Mouse (Mus musculus) kidney, embryonic 15.5 days (tissue): ENCODE results near the gene Hs3st4. TPM values are rescaled to one million over a fixed set of nuclear protein-coding genes. Genes with fewer than 3 reads are reported as not detected.

Source experiments
- ATAC-seq: fragments of 200-750 bp; cut with Nextera tagmentation; replicated peaks from 2 replicates; pipeline ENCODE4 v1.8.0; 2017; ENCODE audit warnings: moderate TSS enrichment; ENCODE audit not compliant: low FRiP score
- H3K27ac ChIP-seq: fragments of 300-500 bp; sonication (generic); 2 replicates; pipeline ENCODE4 v1.5.1; 2015; ENCODE audit warnings: mild to moderate bottlenecking, inconsistent platforms
- H3K27me3 ChIP-seq: fragments of 300-500 bp; sonication (generic); 2 replicates; pipeline ENCODE4 v1.6.1; 2015; ENCODE audit warnings: inconsistent platforms
- H3K36me3 ChIP-seq: fragments of 300-500 bp; sonication (generic); 2 replicates; pipeline ENCODE4 v1.6.1; 2015; ENCODE audit warnings: inconsistent platforms
- H3K4me1 ChIP-seq: fragments of 300-500 bp; sonication (generic); 2 replicates; pipeline ENCODE4 v1.6.1; 2015; ENCODE audit warnings: inconsistent platforms
- H3K4me2 ChIP-seq: fragments of 300-500 bp; sonication (generic); 2 replicates; pipeline ENCODE4 v1.6.1; 2015; ENCODE audit warnings: moderate library complexity, mild to moderate bottlenecking, inconsistent platforms
- H3K4me3 ChIP-seq: fragments of 300-500 bp; sonication (generic); replicated peaks from 2 replicates; pipeline ENCODE4 v1.5.1; 2015; ENCODE audit warnings: mild to moderate bottlenecking, inconsistent platforms
- H3K9ac ChIP-seq: fragments of 300-500 bp; sonication (generic); 2 replicates; pipeline ENCODE4 v1.6.1; 2015; ENCODE audit warnings: mild to moderate bottlenecking, inconsistent platforms
- H3K9me3 ChIP-seq: fragments of 300-500 bp; sonication (generic); replicated peaks from 2 replicates; pipeline ENCODE4 v1.6.1; 2016; ENCODE audit warnings: inconsistent platforms
- WGBS: fragments of 180-500 bp; shearing (Covaris S2); methylation state at CpG from one replicate; pipeline ENCODE4 v1.1.7; 2015; ENCODE audit warnings: mixed read lengths; 5-methylcytosine and 5-hydroxymethylcytosine counted together
- polyA plus RNA-seq: library from polyadenylated mRNA; unstranded; fragments of >200 nt; fragmentation: Nextera tagmentation; extraction: Ambion mirVana; gene quantifications from 2 replicates; pipeline ENCODE4 v1.2.1, GENCODE M21; 2015

The Hs3st4 gene
- polyA plus RNA-seq, 1 experiment from 2014 or later = 0.09 TPM

GRCm38 (mm10) chr7:124150901-124151300 lies 168.2 kb downstream of the Hs3st4 start:
- Histone ChIP-seq H3K9ac (no peak overlapping the region), H3K4me1 (no peaks in the 10 kb centered on the region), H3K27ac (no peak overlapping the region), H3K36me3 (no peaks in the 10 kb centered on the region), H3K9me3 (no peaks in the 10 kb centered on the region), H3K4me3 (no peak overlapping the region), H3K4me2 (no peak overlapping the region), H3K27me3 (no peaks in the 10 kb centered on the region)
- 64% methylated on average over 2 of the region's 2 CpGs for WGBS
- ATAC-seq = no peak

DNA sequence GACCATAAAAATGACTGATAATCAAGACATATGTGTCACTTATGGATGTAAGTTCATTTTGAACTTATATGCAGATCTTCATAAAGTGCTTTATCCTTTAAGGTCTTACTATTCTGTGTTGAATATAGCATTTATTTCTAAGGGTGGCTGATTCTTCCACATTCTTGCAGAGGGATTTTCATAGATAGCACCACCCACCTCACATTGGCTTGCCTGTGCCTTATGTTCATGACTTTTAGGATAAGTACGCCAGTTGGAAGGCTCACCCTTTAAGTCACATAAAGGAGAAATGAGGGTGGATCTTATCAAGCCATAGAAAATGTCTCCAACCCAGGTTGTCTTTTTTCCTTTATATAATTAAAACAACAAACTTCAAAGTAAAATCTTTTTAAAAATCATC lies 180.6 kb downstream of the Hs3st4 start:
- H3K4me3 ChIP-seq = no peak overlapping the region
- H3K4me2 ChIP-seq = no peak overlapping the region
- H3K9me3 ChIP-seq = no peaks in the 10 kb centered on the region
- 97% methylated on average over 1 of the region's 1 CpGs for WGBS
- H3K27me3 ChIP-seq = no peaks in the 10 kb centered on the region
- no peak overlapping the region for H3K9ac ChIP-seq
- H3K4me1 ChIP-seq = no peaks in the 10 kb centered on the region
- ATAC-seq = no peak
- no peaks in the 10 kb centered on the region for H3K36me3 ChIP-seq
- no peak overlapping the region for H3K27ac ChIP-seq

- H3K4me3 ChIP-seq = no peak overlapping the region
- ATAC-seq = no peak
- no peaks in the 10 kb centered on the region for H3K9me3 ChIP-seq
- H3K27ac ChIP-seq = no peak overlapping the region
- no peak overlapping the region for H3K4me2 ChIP-seq
- H3K4me1 ChIP-seq = no peaks in the 10 kb centered on the region
- no peaks in the 10 kb centered on the region for H3K27me3 ChIP-seq
- no peaks in the 10 kb centered on the region for H3K36me3 ChIP-seq
- H3K9ac ChIP-seq = no peak overlapping the region
- WGBS = 51% methylated on average over 1 of the region's 1 CpGs
Observed at GRCm38 (mm10) chr7:124166229-124166628, 183.6 kb downstream of the Hs3st4 start.

DNA sequence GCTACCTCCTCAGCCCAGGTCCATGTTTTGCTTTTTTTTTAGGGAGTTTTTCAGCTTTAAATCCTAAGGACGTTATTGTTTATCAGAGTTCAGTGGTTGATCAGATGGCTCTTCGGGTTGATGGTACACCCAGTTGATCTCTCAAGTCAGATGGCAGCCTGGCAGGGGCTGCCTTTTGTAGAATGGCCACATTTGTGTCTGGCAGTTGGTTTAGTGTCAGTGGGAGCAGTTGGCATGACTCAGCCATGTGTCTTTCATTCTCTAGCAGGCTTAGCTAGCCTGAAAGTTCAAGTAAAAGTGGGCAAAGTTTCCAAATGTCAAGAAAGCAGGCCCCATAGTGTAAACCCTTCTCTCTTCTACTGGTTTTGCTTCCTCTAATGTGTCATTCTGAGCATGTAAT lies 186.1 kb downstream of the Hs3st4 start:
- ATAC-seq = no peak
- no peak overlapping the region for H3K9ac ChIP-seq
- WGBS = 86% methylated on average over 2 of the region's 2 CpGs

GRCm38 (mm10) chr7:124170001-124170400 lies 187.3 kb downstream of the Hs3st4 start:
- 81% methylated on average over 2 of the region's 2 CpGs for WGBS
- H3K27me3 ChIP-seq = no peaks in the 10 kb centered on the region
- H3K4me3 ChIP-seq = no peak overlapping the region

More for the DNA sequence above, 186.1 kb downstream of the Hs3st4 start:
- Histone ChIP-seq H3K27me3 (no peaks in the 10 kb centered on the region), H3K4me1 (no peaks in the 10 kb centered on the region), H3K9me3 (no peaks in the 10 kb centered on the region), H3K4me2 (no peak overlapping the region), H3K27ac (no peak overlapping the region), H3K36me3 (no peaks in the 10 kb centered on the region), H3K4me3 (no peak overlapping the region)

DNA sequence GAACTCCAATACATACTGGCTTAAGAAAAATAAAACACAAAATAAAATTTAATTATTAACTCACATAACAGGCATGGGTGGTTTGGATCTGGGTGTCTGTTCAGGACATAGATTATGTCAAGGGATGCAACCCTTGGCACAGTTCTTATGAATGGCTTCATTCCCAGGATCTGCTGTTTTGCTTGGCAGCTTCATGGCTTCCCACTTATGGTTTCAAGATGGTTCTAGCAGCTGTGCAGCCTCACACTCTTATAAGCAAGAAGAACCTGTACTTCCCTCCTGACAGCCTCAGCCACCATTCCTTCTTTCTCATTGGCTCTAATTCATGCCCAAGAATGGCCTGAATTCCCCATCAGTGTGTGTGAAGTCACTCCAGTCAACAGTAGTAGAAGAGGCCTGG lies 189.3 kb downstream of the Hs3st4 start:
- Histone ChIP-seq H3K27ac (no peak overlapping the region), H3K4me3 (no peak overlapping the region), H3K9ac (no peak overlapping the region), H3K36me3 (no peaks in the 10 kb centered on the region), H3K4me2 (no peak overlapping the region), H3K4me1 (no peaks in the 10 kb centered on the region), H3K27me3 (no peaks in the 10 kb centered on the region), H3K9me3 (no peaks in the 10 kb centered on the region)
- ATAC-seq = no peak

More at GRCm38 (mm10) chr7:124170001-124170400, 187.3 kb downstream of the Hs3st4 start:
- Histone ChIP-seq H3K27ac (no peak overlapping the region), H3K9ac (no peak overlapping the region), H3K4me1 (no peaks in the 10 kb centered on the region), H3K36me3 (no peaks in the 10 kb centered on the region), H3K9me3 (no peaks in the 10 kb centered on the region), H3K4me2 (no peak overlapping the region)
- no peak for ATAC-seq

DNA sequence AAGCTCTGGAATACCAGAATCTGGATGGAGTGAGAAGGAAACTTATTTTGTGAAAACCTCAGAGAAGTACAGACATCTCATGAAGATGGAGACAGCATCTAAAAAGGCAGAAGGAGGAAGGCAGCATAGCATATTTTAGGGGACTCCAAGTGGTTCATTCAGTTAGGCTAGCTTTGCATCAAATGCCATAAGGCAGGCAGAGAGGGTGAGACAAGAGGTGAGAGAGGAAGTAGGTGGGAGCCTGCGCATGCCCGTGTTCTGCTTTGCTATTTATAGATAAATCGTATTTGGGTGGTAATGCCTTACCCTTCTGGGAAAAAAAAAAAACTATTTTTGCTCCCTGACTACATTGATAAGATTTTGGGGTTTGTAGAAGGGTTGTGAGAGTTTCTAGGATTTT lies 198.3 kb downstream of the Hs3st4 start:
- H3K27ac ChIP-seq = no peak overlapping the region
- H3K4me3 ChIP-seq = no peak overlapping the region
- H3K4me2 ChIP-seq = no peak overlapping the region
- no peaks in the 10 kb centered on the region for H3K9me3 ChIP-seq
- WGBS = 88% methylated on average over 3 of the region's 3 CpGs
- H3K27me3 ChIP-seq = no peaks in the 10 kb centered on the region
- H3K9ac ChIP-seq = no peak overlapping the region
- H3K36me3 ChIP-seq = no peaks in the 10 kb centered on the region
- no peak for ATAC-seq
- no peaks in the 10 kb centered on the region for H3K4me1 ChIP-seq

GRCm38 (mm10) chr7:124184693-124185092 lies 202.0 kb downstream of the Hs3st4 start:
- 78% methylated on average over 1 of the region's 1 CpGs for WGBS
- no peak for ATAC-seq
- no peaks in the 10 kb centered on the region for H3K36me3 ChIP-seq

GRCm38 (mm10) chr7:124198811-124199570 lies 216.3 kb downstream of the Hs3st4 start:
- H3K4me1 ChIP-seq = no peaks in the 10 kb centered on the region
- no peak overlapping the region for H3K4me2 ChIP-seq
- no peak overlapping the region for H3K9ac ChIP-seq
- H3K4me3 ChIP-seq = no peak overlapping the region
- no peaks in the 10 kb centered on the region for H3K36me3 ChIP-seq
- no peaks in the 10 kb centered on the region for H3K9me3 ChIP-seq
- H3K27ac ChIP-seq = no peak overlapping the region
- WGBS = 82% methylated on average over 6 of the region's 6 CpGs
- ATAC-seq = no peak
- H3K27me3 ChIP-seq = no peaks in the 10 kb centered on the region

More at GRCm38 (mm10) chr7:124184693-124185092, 202.0 kb downstream of the Hs3st4 start:
- H3K9me3 ChIP-seq = no peaks in the 10 kb centered on the region
- H3K27ac ChIP-seq = no peak overlapping the region
- no peaks in the 10 kb centered on the region for H3K4me1 ChIP-seq
- H3K27me3 ChIP-seq = no peaks in the 10 kb centered on the region
- H3K9ac ChIP-seq = no peak overlapping the region
- no peak overlapping the region for H3K4me2 ChIP-seq
- no peak overlapping the region for H3K4me3 ChIP-seq

GRCm38 (mm10) chr7:124216921-124217320 lies 234.3 kb downstream of the Hs3st4 start:
- Histone ChIP-seq H3K36me3 (no peaks in the 10 kb centered on the region), H3K4me1 (no peaks in the 10 kb centered on the region), H3K4me3 (no peak overlapping the region), H3K27me3 (no peaks in the 10 kb centered on the region), H3K4me2 (no peak overlapping the region), H3K27ac (no peak overlapping the region), H3K9me3 (no peaks in the 10 kb centered on the region), H3K9ac (no peak overlapping the region)
- ATAC-seq = no peak
- WGBS = 70% methylated on average over 1 of the region's 1 CpGs

- Histone ChIP-seq H3K27ac (no peak overlapping the region), H3K9me3 (no peaks in the 10 kb centered on the region), H3K4me2 (no peak overlapping the region), H3K27me3 (no peaks in the 10 kb centered on the region), H3K4me3 (no peak overlapping the region), H3K36me3 (no peaks in the 10 kb centered on the region), H3K9ac (no peak overlapping the region), H3K4me1 (no peaks in the 10 kb centered on the region)
- 56% methylated on average over 10 of the region's 10 CpGs for WGBS
- no peak for ATAC-seq
Observed at GRCm38 (mm10) chr7:124220556-124220955, 237.9 kb downstream of the Hs3st4 start.

DNA sequence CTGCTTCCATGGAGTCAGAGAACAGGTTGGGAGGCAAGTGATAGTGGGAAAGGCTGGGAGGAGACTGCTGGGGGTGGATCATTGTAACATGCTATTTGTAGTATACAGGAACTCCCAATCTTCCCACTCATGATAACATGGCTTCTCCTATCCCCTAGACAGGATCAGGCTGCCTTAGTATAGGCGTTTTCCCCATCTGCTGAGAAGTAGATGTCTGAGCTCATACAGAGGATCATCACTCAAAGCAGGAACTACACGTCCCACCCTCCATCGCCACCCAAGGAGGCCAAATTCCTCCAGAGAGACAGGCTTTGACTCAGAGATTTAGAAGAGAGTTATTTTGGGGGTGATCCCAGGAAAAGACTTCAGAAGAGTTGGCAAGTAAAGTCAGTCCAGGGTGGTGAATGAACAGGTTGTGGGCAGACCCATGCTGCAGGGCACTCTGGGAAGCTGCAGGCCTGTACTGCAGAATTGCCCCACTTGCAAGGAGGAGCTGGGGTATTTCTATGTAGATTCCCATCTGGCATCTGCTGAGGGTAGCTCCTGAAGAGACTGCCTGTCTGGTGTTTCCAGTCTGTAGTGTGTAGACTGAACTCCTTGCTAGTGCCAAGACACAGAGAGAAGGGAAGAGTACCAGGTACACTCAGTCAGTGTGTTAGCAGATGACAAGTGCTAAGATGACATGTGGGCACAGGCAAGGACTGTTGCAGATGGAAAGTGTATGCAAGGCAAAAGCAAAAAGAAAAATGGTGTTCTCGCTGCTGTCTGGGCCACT lies 255.4 kb downstream of the Hs3st4 start:
- H3K4me1 ChIP-seq = no peaks in the 10 kb centered on the region
- H3K9ac ChIP-seq = no peak overlapping the region
- 84% methylated on average over 4 of the region's 4 CpGs for WGBS
- H3K27me3 ChIP-seq = no peaks in the 10 kb centered on the region
- H3K9me3 ChIP-seq = no peaks in the 10 kb centered on the region
- no peak overlapping the region for H3K4me2 ChIP-seq
- no peaks in the 10 kb centered on the region for H3K36me3 ChIP-seq
- no peak for ATAC-seq
- no peak overlapping the region for H3K27ac ChIP-seq
- no peak overlapping the region for H3K4me3 ChIP-seq
